ENCODE assay signal across 21 mouse cellular contexts in genomic region chr4:106335858-106336257, GRCm38 (mm10). TPM values are rescaled to one million over a fixed set of nuclear protein-coding genes. Genes with fewer than 3 reads are reported as not detected.
DNase-seq lines count a peak whose midpoint lies in the region; ATAC-seq and TF ChIP-seq lines count a peak whose summit lies in the region.
"Had no signal": no experiment of that assay in that cellular context is flagged by ENCODE, and none has a peak within 500 bp of the region (broad histone marks: within the 10 kb centered on the region; RNA-seq: fewer than 3 reads in every experiment).

No protein-coding gene starts in this region.

- peak overlapping the region; percentile 56 for H3K27ac ChIP-seq in bone marrow macrophage, adult 2 months (ENCODE audit: insufficient read depth, low read depth, low read length)
- no peak overlapping the region for H3K27ac ChIP-seq in liver, embryonic 12.5 days
- no peak overlapping the region for H3K27ac ChIP-seq in liver, embryonic 16.5 days (ENCODE audit: low read length)
- H3K27ac ChIP-seq in forebrain, embryonic 10.5 days, result no peak overlapping the region
- H3K27ac ChIP-seq: embryonic facial prominence, embryonic 15.5 days; forebrain, embryonic 15.5 days; heart, embryonic 10.5 days; heart, embryonic 15.5 days; hindbrain, embryonic 13.5 days; hindbrain, postnatal 0 days had no signal

- TF ChIP-seq CTCF in bone marrow macrophage, adult 2 months (IDR thresholded peaks at IDR 0.05; ENCODE audit: low read depth, low read length), result no peak

- ATAC-seq in liver, embryonic 12.5 days, result peak; percentile 62
- peak; percentile 32; the same call in 1 of the 2 replicates for ATAC-seq in liver, embryonic 16.5 days (ENCODE audit: low read depth)
- ATAC-seq: forebrain, embryonic 15.5 days; hindbrain, postnatal 0 days had no signal

- no peak for TF ChIP-seq POLR2A in bone marrow macrophage, adult 2 months (IDR thresholded peaks at IDR 0.05; ENCODE audit: borderline replicate concordance, low read depth, low read length)

- 25% methylated on average over 1 of the region's 1 CpGs for WGBS in liver, embryonic 12.5 days (ENCODE audit: insufficient replicate concordance)
- WGBS in liver, embryonic 16.5 days (ENCODE audit: insufficient replicate concordance), result 24% methylated on average over 1 of the region's 1 CpGs
- WGBS in forebrain, embryonic 10.5 days, result 94% methylated on average over 1 of the region's 1 CpGs

- no peak overlapping the region for H3K4me3 ChIP-seq in bone marrow macrophage, adult 2 months (ENCODE audit: insufficient read depth, low read length)
- no peak overlapping the region for H3K4me3 ChIP-seq in liver, embryonic 12.5 days
- H3K4me3 ChIP-seq in liver, embryonic 16.5 days (ENCODE audit: low read depth, low read length), result no peak overlapping the region
- H3K4me3 ChIP-seq in forebrain, embryonic 10.5 days, result no peak overlapping the region
- H3K4me3 ChIP-seq: embryonic facial prominence, embryonic 15.5 days; erythroblast, embryonic 14.5 days; forebrain, embryonic 15.5 days; heart, embryonic 10.5 days; heart, embryonic 15.5 days; hindbrain, embryonic 13.5 days had no signal

- no peaks in the 10 kb centered on the region for H3K9me3 ChIP-seq in liver, embryonic 12.5 days (replicated peaks)
- no peaks in the 10 kb centered on the region for H3K9me3 ChIP-seq in liver, embryonic 16.5 days (replicated peaks; ENCODE audit: control insufficient read depth, low read length)
- no peaks in the 10 kb centered on the region for H3K9me3 ChIP-seq in forebrain, embryonic 10.5 days
- H3K9me3 ChIP-seq: embryonic facial prominence, embryonic 15.5 days; forebrain, embryonic 15.5 days; heart, embryonic 10.5 days; heart, embryonic 15.5 days; hindbrain, embryonic 13.5 days had no signal

- peaks cover 1% of the 10 kb centered on the region for H3K36me3 ChIP-seq in liver, embryonic 12.5 days
- no peaks in the 10 kb centered on the region for H3K36me3 ChIP-seq in liver, embryonic 16.5 days (ENCODE audit: control insufficient read depth, insufficient read depth)
- H3K36me3 ChIP-seq in forebrain, embryonic 10.5 days (replicated peaks), result 0 out of 2 replicates have a peak, but pooled peaks cover 3% of the 10 kb centered on the region
- H3K36me3 ChIP-seq: embryonic facial prominence, embryonic 15.5 days; forebrain, embryonic 15.5 days; heart, embryonic 10.5 days; heart, embryonic 15.5 days; hindbrain, embryonic 13.5 days had no signal

- DNase-seq in layer of hippocampus, postnatal 36 days, result no peak
- DNase-seq in gastrocnemius, postnatal 14 days, result no peak
- no peak for DNase-seq in urinary bladder, postnatal 10 days (ENCODE audit: low spot score)
- no peak for DNase-seq in forebrain, embryonic 10.5 days (ENCODE audit: extremely low spot score, low spot score)
- DNase-seq: adrenal gland, adult 2 months; adrenal gland, postnatal 25 days; cerebellum, adult 2 months; cerebellum, postnatal 10 days; embryo, embryonic 11 days; heart, adult 18-20 months; heart, postnatal 14 days had no signal

- intact Hi-C loops in gastrocnemius, postnatal 14 days (cut with DNase I; ENCODE audit: low total_unique reads), result no loop called here

- no peak overlapping the region for H3K4me2 ChIP-seq in liver, embryonic 12.5 days
- H3K4me2 ChIP-seq in liver, embryonic 16.5 days (ENCODE audit: low read depth, low read length), result no peak overlapping the region
- H3K4me2 ChIP-seq: embryonic facial prominence, embryonic 15.5 days; forebrain, embryonic 15.5 days; heart, embryonic 15.5 days; hindbrain, embryonic 13.5 days had no signal

- H3K4me1 ChIP-seq in bone marrow macrophage, adult 2 months (ENCODE audit: control insufficient read depth, insufficient read depth, low read length), result peaks cover 28% of the 10 kb centered on the region
- peaks cover 68% of the 10 kb centered on the region for H3K4me1 ChIP-seq in liver, embryonic 12.5 days
- peaks cover 37% of the 10 kb centered on the region for H3K4me1 ChIP-seq in liver, embryonic 16.5 days (ENCODE audit: control insufficient read depth, low read depth, low read length)
- H3K4me1 ChIP-seq in forebrain, embryonic 10.5 days, result no peaks in the 10 kb centered on the region
- H3K4me1 ChIP-seq: embryonic facial prominence, embryonic 15.5 days; forebrain, embryonic 15.5 days; hindbrain, embryonic 13.5 days had no signal

- H3K27me3 ChIP-seq in liver, embryonic 12.5 days (replicated peaks), result no peaks in the 10 kb centered on the region
- no peaks in the 10 kb centered on the region for H3K27me3 ChIP-seq in liver, embryonic 16.5 days (ENCODE audit: control insufficient read depth, insufficient read depth, low read depth, low read length)
- no peaks in the 10 kb centered on the region for H3K27me3 ChIP-seq in forebrain, embryonic 10.5 days (ENCODE audit: poor library complexity, severe bottlenecking)
- H3K27me3 ChIP-seq: embryonic facial prominence, embryonic 15.5 days; forebrain, embryonic 15.5 days; heart, embryonic 15.5 days; hindbrain, embryonic 13.5 days had no signal

- H3K9ac ChIP-seq in liver, embryonic 12.5 days, result no peak overlapping the region
- H3K9ac ChIP-seq in liver, embryonic 16.5 days (ENCODE audit: low read depth, low read length), result no peak overlapping the region
- H3K9ac ChIP-seq: embryonic facial prominence, embryonic 15.5 days; forebrain, embryonic 15.5 days; heart, embryonic 15.5 days; hindbrain, embryonic 13.5 days had no signal

RNA-seq across cellular contexts. Expression of gene Usp24, which starts 19.8 kb away (rescaled TPM):
- polyA plus RNA-seq in bone marrow macrophage, adult 2 months (2012; ENCODE audit: insufficient read depth, insufficient read length, missing spikeins), result 12.9 and 15.8 TPM in 2 replicates
- 13.5 and 13.6 TPM in 2 replicates for polyA plus RNA-seq in liver, embryonic 12.5 days (2016; fragmentation: Nextera tagmentation; extraction: Ambion mirVana)
- polyA plus RNA-seq in liver, embryonic 16.5 days (2015; fragmentation: Nextera tagmentation; extraction: Ambion mirVana), result 3.5 and 3.8 TPM in 2 replicates
- 10 to 100 TPM; 38.7 to 44.0 TPM for total RNA-seq in layer of hippocampus, postnatal 36 days (2021)
- total RNA-seq in gastrocnemius, postnatal 14 days (2021), result 10 to 100 TPM; 37.8 to 38.4 TPM
- polyA plus RNA-seq in forebrain, embryonic 10.5 days (2016; fragmentation: Nextera tagmentation; extraction: Ambion mirVana), result 7.6 and 8.6 TPM in 2 replicates
